Mouse (Mus musculus): ENCODE results near the gene Mrpl27.
A peak's percentile ranks its signal among the peaks of the same experiment; 100 is the strongest.
"Not testable (repeated sequence)": the region's sequence is repeated elsewhere in the genome, so short reads cannot be mapped to it uniquely, and the experiment has no call there.

Mrpl27 gene

DNA sequence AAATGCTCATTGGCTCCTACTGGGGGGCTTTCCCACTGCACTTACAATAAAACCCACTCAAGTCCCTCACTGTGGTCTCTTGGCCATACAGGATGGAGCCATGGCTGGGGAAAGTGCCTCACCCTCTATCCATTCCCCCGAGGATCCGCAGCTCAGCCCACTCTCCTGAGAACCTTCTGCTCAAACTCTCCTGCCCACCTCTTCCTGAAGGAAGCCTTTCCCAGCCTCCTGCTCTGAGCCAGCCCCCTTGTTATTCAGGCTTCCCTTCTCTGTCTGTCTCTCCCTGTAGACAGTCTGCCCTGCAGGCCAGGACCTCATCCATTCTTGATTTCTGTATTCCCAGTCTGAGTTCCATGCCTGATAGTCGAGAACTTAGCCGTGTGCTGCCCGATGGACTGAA is 21.4 kb downstream of the Mrpl27 start:
- DNase-seq (ENCODE audit: low read depth, low spot score), result no peak

DNA sequence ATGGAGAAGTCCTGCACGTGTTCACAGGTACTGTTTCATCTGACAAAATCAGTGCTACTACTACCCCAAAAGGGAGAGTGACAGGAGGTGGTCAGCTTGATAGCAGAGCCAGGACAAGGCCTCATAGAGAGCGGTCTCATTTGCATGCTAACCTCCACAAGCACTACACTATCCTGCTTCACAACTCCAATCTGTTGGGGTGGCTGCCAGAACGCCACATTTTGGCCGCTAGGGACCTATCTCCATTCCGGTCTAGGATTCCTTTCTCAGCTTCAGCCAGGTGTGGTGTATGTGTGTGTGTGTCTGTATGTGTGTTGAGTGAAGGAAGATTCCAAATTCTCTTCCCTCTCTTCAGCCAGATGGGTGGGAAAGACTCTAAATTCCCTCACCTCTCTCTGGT is 21.9 kb downstream of the Mrpl27 start:
- DNase-seq (ENCODE audit: low read depth, low spot score), result no peak

DNA sequence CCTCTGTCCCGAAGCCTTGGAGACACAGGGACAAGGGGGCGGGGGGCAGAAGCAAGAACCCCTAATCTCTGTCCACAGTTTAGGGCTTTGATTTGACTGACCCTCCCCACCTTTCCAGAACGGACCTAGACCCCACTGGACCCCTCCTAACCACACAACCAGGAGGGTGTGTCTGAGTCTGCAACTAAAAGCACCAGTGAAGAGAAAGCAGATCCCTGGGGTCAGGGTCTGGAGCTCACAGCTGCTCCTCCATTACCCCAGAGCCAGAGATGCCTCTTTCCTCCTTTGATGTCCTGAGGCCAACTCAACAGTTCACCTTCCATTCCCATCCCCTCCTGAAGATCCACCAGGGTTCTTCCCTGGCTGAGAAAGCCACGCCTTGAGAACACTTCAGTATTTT is 22.7 kb downstream of the Mrpl27 start:
- no peak for DNase-seq (ENCODE audit: low read depth, low spot score)

DNA sequence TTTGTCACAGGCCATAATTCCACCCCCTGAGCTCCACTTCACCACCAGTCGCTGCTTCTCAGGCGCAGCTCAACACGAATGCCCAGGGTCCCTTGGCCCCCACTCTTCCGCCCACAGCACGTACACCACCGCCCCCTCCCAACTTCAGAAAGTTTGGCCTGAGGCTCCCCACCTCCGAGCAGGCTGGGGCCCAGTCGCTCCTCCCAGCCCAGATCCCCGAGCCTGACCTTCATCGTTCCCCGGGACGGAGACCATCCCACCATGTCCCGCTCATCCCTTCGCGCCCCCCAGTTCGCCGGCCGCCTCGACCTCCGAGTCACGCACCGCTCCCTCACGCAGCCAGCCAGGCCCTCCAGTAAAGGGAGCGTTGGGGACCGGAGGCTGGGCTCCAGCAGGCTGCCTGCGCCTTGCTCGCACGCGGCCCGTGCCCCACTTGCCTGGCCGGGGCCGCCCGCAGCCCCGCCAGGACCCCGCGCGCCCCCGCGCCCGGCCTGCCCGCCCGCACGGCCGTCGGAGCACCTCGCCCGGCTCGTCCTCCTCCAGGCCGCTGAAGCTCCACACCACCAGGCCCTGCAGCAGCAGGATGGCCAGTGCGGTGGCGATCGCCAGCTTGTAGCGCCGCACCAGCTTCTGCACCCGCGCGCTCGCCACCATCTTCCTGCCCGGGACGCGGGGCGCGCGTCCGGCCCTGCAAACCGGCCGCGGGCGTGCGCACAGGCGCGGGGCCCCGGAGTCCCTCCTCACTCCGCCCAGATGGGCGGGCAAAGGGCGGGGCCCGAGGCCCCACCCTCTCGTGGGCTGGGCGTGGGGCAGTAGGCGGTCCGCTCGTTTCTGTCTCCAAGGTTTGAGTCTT is 23.4 kb downstream of the Mrpl27 start, which contains the start of gene Xylt2:
TSS of gene Xylt2 (minus strand) at position 762 of the 853 bp plus-strand sequence.
- peak; percentile 95 for DNase-seq (ENCODE audit: low read depth, low spot score)

DNA sequence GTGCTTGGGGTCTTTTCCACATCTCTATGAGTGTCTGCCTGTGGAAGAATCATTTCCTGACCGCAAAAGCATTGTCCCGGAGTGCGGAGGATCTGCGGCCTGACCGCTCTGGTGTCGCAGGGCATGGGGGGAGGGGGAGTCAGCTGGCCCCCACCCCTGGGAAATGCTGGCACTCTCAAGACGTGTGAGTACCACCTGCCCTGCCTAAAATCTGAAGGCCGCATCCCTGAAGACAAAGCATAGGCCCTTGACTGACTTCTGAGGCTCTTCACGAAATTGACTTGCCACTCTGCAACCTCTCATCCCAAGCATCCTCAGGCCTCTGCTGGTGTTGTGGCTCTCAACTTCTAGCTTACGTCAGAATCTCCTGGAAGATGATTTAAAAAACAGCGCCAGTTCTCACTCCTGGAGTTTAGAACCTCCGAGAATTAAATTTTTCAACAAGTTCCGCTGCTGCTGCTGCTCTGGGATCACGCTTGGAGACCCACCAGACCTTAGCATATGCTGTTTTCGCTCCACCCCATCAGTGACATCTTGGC is 24.1 kb downstream of the Mrpl27 start:
- DNase-seq (ENCODE audit: low read depth, low spot score), result peak; percentile 7

DNA sequence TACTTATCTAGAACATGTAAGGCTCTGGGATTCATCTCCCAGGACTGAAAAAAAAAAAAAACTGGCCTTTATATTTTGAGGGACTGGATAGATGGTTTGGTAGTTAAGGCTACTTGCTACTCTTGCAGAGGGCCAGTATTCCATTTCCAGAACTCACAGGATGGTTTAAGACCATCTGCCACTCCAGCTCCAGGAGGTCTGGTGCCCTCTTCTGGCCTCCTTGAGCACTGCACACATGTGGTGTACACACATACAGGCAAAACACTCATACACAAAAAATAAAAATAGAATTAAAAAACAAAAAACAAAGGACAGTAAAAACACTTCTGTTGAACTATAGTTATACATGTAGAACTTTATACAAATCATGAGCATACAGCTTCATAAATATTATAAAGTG is 27.1 kb downstream of the Mrpl27 start:
- DNase-seq (ENCODE audit: low read depth, low spot score), result no peak

DNA sequence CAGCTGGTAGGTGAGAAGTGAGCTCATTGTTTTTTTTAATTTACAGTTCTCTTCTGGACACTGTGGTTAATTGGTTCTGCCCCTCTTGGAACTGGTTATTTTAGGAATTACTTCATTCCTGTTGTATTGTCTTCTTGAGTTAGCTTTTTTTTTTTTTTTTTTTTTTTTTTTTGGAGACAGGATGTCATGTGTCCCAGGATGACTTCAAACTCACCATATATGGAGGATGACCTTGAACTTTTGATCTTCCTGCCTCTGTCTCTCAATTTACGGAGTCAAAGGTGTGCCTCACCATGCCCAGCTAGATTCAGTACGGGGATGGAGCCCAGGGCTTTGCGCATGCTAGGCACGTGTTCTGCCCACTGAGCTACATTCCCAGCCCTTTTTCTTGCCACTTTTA is 28.1 kb downstream of the Mrpl27 start:
- no peak for DNase-seq (ENCODE audit: low read depth, low spot score)

DNA sequence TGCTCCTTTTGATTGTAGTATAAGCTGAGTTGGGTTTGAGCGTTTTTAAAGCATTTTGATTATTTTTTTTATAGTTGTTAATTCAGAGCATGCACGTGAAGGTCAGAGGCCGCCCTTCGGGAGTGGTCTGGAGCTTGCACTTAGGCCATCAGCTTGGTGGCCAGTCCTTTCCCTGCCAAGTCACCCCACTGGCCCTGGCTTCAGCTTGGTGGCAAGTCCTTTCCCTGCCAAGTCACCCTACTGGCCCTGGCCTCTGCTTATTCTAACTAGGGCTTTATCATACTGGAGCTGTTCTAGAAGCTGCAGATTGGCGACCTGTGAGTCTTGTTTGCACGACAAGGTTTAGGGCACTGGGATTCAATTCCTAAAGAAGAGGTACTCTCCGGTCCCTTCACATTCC is 28.9 kb downstream of the Mrpl27 start:
- DNase-seq (ENCODE audit: low read depth, low spot score), result no peak

DNA sequence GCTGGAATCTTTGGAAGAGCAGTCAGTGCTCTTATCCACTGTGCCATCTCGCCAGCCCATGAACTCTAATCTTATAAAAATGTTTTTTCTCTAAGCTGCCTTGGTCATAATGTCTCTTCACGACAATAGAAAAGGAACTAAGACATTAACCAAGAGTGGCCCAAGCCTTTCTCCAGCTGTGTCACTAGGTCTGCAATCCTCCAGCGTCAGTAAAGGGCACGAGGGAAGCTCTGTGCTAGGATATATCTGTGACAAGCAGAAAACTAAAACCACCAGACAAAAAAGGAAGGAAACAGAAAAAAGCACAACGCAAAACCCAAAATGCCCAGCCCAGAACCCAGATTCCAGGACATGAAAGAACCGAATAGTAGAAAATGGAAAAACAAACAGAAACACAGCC is 33.6 kb downstream of the Mrpl27 start:
- DNase-seq (ENCODE audit: low read depth, low spot score), result no peak

DNA sequence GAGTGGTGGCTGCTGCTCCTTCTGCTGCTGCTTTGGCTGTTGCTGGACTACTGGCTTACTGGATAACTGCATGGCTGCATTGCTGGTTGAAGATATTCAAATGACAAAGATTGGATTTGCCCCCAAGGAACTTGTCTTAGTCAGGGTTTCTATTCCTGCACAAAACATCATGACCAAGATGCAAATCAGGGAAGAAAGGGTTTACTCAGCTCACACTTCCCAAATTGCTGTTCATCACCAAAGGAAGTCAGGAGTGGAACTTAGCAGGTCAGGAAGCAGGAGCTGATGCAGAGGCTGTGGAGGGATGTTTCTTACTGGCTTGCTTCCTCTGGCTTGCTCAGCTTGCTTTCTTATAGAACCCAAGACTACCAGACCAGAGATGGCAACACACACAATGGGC is 38.9 kb downstream of the Mrpl27 start:
- not testable (repeated sequence) for DNase-seq (ENCODE audit: low read depth, low spot score)

DNA sequence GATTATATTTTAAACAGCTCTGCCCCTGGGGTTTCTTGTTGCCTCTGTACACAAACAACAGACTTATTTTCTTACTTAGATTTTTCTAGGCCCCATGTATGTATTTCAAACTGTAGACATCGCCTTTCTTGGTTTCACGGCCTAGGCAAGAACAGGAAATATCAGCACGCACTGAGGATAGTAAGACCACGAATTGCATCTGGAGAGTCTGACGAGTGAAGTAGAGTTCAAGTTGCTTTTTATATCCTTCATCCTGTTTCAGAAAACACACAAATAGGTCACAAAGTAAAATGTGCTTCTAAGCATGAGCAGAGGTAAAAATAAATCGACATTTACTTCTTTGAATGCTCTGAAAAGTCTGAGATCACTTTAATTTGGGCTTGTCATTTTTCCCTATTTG is 41.9 kb downstream of the Mrpl27 start:
- no peak for DNase-seq (ENCODE audit: low read depth, low spot score)

DNA sequence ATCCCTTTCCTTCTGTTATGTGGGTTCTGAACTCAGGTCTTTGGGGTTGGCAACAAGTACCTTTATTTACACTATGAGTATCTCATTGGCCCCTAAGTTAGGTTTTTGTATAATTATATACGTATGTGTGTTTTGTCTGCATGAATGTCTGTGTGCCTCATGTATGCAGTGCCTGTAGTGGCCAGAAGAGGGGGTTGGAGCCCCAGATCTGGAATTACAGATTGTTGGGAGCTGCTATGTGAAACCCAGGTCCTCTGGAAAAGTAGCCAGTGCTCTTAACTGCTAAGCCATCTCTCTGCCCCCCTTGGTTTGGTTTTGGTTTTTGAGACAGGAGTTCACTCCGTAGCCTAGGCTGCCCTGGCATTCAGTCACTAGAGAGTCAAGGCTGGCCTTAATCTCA is 43.6 kb downstream of the Mrpl27 start:
- no peak for DNase-seq (ENCODE audit: low read depth, low spot score)

DNA sequence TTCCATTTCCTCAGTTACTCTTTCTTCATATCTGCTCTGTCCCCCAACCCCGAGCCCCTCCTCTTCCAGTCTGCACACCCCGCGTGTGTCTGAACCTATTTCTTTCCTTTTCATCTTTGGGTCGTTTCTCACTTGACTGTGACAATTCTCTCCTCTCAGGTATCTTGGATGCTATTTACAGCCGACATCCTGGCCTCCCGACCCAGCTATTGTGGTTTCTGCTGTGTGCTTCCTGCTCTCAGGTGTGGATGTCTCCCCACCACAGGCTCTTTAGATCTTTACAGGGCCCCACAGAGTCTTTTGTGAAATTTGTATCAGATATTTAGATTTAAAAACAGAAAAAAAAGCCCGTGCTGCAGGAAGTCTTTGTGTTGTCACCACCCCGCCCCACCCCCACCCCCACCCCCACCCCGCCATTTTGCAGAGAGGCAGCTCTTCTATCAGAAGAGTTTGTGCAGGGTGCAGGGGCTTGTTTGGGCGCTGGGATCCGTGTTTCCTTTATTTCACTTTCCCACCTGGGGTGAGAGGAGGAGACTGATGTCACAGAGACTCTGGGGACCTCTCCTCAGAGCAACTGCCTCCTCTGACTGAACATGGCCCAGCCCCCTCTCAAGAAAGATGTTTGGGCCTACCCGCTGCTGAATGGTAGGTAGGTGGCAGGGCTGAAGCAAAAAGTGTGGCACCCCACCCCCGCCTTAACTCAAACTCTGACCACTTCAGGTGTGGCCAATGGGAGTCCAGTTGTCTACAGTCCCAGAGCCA is 44.3 kb downstream of the Mrpl27 start:
- DNase-seq (ENCODE audit: low read depth, low spot score), result no peak

DNA sequence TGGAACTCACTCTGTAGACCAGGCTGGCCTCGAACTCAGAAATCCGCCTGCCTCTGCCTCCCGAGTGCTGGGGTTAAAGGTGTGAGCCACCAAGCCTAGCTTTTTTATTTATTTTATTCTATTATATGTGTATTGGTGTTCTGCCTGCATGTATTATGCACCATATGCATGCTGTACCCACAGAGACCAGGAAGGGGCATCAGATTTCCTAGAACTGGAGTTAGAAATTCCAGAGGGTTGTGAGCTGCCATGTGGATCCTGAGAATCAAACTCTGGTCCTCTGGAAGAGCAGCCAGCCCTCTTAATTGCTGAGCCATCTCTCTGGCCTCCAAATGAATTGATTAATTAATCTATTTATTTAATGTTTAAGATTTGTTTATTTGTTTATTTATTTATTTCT is 45.8 kb downstream of the Mrpl27 start:
- no peak for DNase-seq (ENCODE audit: low read depth, low spot score)

DNA sequence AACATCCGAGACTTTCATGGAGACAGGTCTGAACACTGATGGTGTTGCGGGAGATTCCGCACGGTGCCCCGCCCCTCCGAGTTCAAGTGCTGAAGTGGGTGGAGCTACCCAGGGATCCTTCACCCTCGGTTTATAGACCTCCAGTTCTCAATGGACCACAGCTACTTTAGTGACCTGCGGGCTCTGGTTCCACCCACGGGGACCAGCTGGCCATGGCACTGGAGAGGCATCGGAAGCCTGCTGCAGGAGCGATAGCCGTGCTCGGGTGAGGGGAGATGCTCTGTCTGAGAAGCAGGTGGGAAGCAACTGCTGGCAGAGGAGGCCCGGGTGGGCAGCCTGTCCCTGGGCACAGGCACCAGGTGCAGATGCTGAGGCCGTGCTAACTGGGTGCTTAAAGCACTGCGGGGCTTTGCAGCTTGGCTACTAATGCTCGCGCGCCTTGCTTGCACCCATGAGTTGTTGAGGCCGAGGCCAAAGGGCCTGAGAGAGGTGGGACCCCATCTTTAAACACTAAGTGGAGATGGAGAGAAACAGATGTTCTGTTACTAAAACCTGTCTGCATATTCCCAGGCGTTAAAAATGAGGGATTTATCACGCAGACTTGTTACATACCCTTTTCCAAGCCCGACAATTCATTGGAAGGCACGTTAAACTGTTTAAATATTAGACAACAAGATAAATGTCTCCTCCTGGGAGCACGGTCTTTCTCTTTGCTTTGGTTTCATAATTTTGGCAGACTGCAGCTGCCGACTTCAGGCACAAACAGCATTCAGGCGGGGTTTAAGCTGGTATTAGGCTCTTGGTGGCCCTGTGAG is 48.0 kb downstream of the Mrpl27 start:
- no peak for DNase-seq (ENCODE audit: low read depth, low spot score)

DNA sequence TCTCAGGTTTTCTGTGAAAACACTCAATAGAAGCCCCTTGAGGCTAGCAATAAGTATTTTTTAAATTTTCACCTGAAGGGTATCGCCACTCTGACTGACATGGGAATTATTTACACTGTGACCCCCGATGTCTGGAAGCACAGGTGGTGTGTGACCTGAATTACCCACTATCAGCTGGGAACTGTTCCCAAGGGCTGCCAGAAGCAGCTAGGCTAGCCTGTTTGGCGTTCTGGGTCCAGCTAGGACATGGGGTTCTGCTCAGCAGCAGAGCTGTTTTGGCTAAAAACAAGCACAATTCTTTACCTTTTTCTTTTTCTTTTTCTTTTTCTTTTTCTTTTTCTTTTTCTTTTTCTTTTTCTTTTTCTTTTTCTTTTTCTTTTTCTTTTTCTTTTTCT is 48.6 kb downstream of the Mrpl27 start:
- no peak for DNase-seq (ENCODE audit: low read depth, low spot score)

DNA sequence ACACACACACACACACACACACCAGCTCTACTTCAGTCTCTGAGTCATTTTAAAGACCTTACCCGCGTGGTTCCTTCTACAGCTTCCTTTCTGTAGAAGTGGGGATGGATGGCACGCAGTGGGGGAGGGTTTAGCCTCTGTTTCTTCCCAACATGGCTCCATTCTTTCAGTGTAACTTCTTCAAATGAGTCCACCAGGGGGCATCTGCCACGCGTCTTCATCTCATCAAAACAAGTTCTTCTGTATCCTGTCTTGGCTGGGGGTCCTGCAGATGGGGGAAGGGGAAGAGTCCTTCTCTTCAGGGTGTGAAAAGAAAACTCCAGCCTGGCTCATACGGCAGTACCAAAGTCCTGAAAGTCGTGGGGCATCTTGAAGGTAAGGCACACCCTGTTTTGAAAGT is 50.5 kb downstream of the Mrpl27 start:
- no peak for DNase-seq (ENCODE audit: low read depth, low spot score)

DNA sequence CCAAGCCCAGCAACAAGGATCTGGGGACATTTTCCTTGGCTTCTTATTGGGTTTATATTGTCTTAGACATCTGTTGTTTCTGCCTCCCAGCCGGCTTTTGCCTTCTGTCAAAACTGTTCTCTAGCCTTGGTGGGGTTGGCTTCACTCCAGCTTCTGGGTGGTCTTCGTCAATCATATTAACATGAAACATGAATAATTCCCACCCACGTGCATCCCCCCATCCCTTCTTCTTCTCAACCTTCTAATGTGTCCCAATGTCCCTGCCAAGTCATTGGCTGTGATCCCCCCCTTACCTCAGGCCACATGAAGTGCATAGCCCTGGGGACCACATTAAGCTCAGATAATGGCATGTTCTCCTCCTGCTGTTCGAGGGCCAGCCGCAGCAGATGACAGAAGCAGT is 50.9 kb downstream of the Mrpl27 start, which contains the start of gene Gm11541:
TSS of gene Gm11541 (minus strand) at position 28 of the 400 bp plus-strand sequence.
- no peak for DNase-seq (ENCODE audit: low read depth, low spot score)
